Mouse (Mus musculus): ENCODE measurements around the gene Cecr2. TPM values are rescaled to one million over a fixed set of nuclear protein-coding genes. Genes with fewer than 3 reads are reported as not detected.

Cecr2 gene
- total and polyA plus RNA-seq, 2 experiments from 2014 or later: 1.1 to 11.1 TPM

GRCm38 (mm10) chr6:120820144-120820543 lies 154.0 kb downstream of the Cecr2 start:
- TF ChIP-seq CTCF (IDR thresholded peaks at IDR 0.05): no peak
- peaks cover 7% of the 10 kb centered on the region; the same call in 1 of the 2 replicates for H3K4me1 ChIP-seq (ENCODE audit: insufficient read depth, low read length)
- no peaks in the 10 kb centered on the region for H3K27me3 ChIP-seq (ENCODE audit: insufficient read depth, low read length)
- no peaks in the 10 kb centered on the region for H3K9me3 ChIP-seq (ENCODE audit: low read length)
- ATAC-seq (ENCODE audit: low FRiP score) (no peak), DNase-seq (ENCODE audit: low spot score) (no peak)
- 94% methylated on average over 5 of the region's 5 CpGs for WGBS
- H3K36me3 ChIP-seq (ENCODE audit: insufficient read depth, low read length): peaks cover 21% of the 10 kb centered on the region
- no peak overlapping the region for H3K4me3 ChIP-seq (ENCODE audit: low read depth, low read length)
- no peak overlapping the region for H3K9ac ChIP-seq (replicated peaks; ENCODE audit: low read length, poor library complexity, severe bottlenecking)
- H3K27ac ChIP-seq (ENCODE audit: low read depth, low read length): no peak overlapping the region
- H3K4me2 ChIP-seq (ENCODE audit: low read depth, low read length, poor library complexity, severe bottlenecking): no peak overlapping the region

Small RNA genes within 50 kb of the gene (microRNA-seq; reads per million reads assigned to microRNA genes)
- gene Gm25193 (ENCODE audit: borderline number of aligned reads): not detected

Other genes starting within 250 kb of the Cecr2 start
- 2.1 and 4.9 TPM in 2 replicates for gene Il17ra, start 203.1 kb upstream of the Cecr2 start, total RNA-seq (2014; rRNA removed)
- gene Il17ra, start 203.1 kb upstream of the Cecr2 start, polyA plus RNA-seq (2015; fragmentation: Nextera tagmentation; extraction: Ambion mirVana): 2.0 and 2.3 TPM in 2 replicates
- 27.2 and 30.5 TPM in 2 replicates for gene Tmem121b, start 172.6 kb upstream of the Cecr2 start, total RNA-seq (2014; rRNA removed)
- gene Tmem121b, start 172.6 kb upstream of the Cecr2 start, polyA plus RNA-seq (2015; fragmentation: Nextera tagmentation; extraction: Ambion mirVana): 2.5 and 2.7 TPM in 2 replicates
- gene Hdhd5, start 135.1 kb upstream of the Cecr2 start, total RNA-seq (2014; rRNA removed): 35.2 and 39.3 TPM in 2 replicates
- gene Hdhd5, start 135.1 kb upstream of the Cecr2 start, polyA plus RNA-seq (2015; fragmentation: Nextera tagmentation; extraction: Ambion mirVana): 14.0 and 16.6 TPM in 2 replicates
- 51.6 and 73.9 TPM in 2 replicates for gene Slc25a18, start 107.2 kb downstream of the Cecr2 start, total RNA-seq (2014; rRNA removed)
- gene Slc25a18, start 107.2 kb downstream of the Cecr2 start, polyA plus RNA-seq (2015; fragmentation: Nextera tagmentation; extraction: Ambion mirVana): 35.8 and 42.9 TPM in 2 replicates
- gene Atp6v1e1, start 156.4 kb downstream of the Cecr2 start, total RNA-seq (2014; rRNA removed): 251 and 264 TPM in 2 replicates
- gene Atp6v1e1, start 156.4 kb downstream of the Cecr2 start, polyA plus RNA-seq (2015; fragmentation: Nextera tagmentation; extraction: Ambion mirVana): 333 and 346 TPM in 2 replicates
- 133 and 210 TPM in 2 replicates for gene Bcl2l13, start 169.8 kb downstream of the Cecr2 start, total RNA-seq (2014; rRNA removed)
- 19.0 and 21.9 TPM in 2 replicates for gene Bcl2l13, start 169.8 kb downstream of the Cecr2 start, polyA plus RNA-seq (2015; fragmentation: Nextera tagmentation; extraction: Ambion mirVana)

Data from midbrain, postnatal 0 days (tissue).